In the genomic region with DNA sequence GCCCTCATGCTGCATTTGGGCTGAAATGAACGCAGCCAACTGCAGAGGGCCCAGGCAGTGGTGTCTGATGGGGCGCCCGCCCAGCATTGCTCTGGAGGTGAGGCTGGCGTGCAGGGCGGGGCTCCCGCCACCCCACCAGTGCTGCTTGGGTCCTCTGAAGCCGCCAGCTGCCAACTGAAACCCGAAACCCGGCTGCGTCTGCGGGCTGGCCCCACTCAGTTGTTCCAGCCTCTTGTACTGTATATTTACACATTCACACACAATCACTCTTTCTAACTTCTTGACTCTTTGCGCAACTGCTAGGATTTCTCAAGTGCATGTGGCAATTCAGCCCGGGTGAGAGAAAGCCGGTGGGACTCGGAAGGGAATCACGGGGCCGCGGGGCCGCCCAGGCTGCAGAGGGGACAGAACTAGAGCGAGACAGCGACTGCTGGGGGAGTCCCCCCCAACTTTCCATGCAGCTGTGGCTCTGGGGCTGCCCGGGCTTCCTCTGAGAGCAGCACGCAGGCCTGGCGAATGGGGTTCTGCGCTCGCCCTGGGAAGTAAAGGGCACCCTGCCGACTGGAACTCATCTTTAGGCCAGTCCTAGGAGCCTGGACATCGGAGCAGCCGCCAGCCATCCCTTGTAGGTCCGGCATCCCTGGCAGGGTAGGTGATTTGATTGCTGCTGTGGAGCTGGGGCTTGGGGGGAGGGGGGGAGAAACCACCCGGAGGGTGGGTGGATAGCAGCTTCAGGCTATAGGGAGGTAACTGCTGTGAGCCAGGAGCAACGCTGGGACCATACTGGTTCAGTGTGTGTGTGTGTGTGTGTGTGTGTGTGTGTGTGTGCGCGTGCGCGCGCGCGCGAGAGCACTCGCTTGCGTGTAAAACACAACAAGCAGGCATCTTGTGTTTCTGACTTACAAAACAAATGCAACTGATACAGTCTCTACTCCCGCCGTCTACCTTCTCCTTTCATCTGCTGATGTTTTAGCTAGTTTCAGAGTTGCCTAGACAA, we compare ENCODE assay signal across 8 mouse cellular contexts. TPM values are rescaled to one million over a fixed set of nuclear protein-coding genes. Genes with fewer than 3 reads are reported as not detected.
A peak's percentile ranks its signal among the peaks of the same experiment; 100 is the strongest.
DNase-seq lines count a peak whose midpoint lies in the region; ATAC-seq and TF ChIP-seq lines count a peak whose summit lies in the region.

A gene (plus strand): TSS at position 177 of the 997 bp plus-strand sequence.

- no peak for TF ChIP-seq CTCF in kidney, postnatal 0 days (IDR thresholded peaks at IDR 0.05; ENCODE audit: low read depth)

- peak within 1 kb of the TSS; percentile 58 for H3K9ac ChIP-seq in heart, embryonic 14.5 days (ENCODE audit: low read length)
- H3K9ac ChIP-seq in kidney, postnatal 0 days (ENCODE audit: low read depth, low read length), result peak within 1 kb of the TSS; percentile 61
- peak within 1 kb of the TSS; percentile 74 for H3K9ac ChIP-seq in neural tube, embryonic 13.5 days

- peaks cover 41% of the 10 kb centered on the region for H3K4me1 ChIP-seq in forebrain, embryonic 10.5 days
- peaks cover 2 to 4% of the 10 kb centered on the region in 2 experiments; a peak in 1 of 4 replicates for H3K4me1 ChIP-seq in heart, embryonic 14.5 days (ENCODE audit: control insufficient read depth in 2 of 2, insufficient read depth in 2 of 2, low read length in 2 of 2)
- no peaks in the 10 kb centered on the region; the same call in 1 of the 2 replicates for H3K4me1 ChIP-seq in kidney, postnatal 0 days (replicated peaks; ENCODE audit: insufficient read depth, low read length)
- peaks cover 27% of the 10 kb centered on the region for H3K4me1 ChIP-seq in neural tube, embryonic 13.5 days (replicated peaks)

- peaks cover 31% of the 10 kb centered on the region for H3K27me3 ChIP-seq in forebrain, embryonic 10.5 days (ENCODE audit: poor library complexity, severe bottlenecking)
- H3K27me3 ChIP-seq in heart, embryonic 14.5 days (ENCODE audit: control insufficient read depth, insufficient read depth, low read length), result no peaks in the 10 kb centered on the region
- H3K27me3 ChIP-seq in kidney, postnatal 0 days (ENCODE audit: insufficient read depth, low read length), result no peaks in the 10 kb centered on the region
- H3K27me3 ChIP-seq in neural tube, embryonic 13.5 days, result peaks cover 9% of the 10 kb centered on the region

- H3K27ac ChIP-seq in forebrain, embryonic 10.5 days, result peak within 1 kb of the TSS; percentile 89
- H3K27ac ChIP-seq in heart, embryonic 14.5 days (replicated peaks in 1 of 2; ENCODE audit: control insufficient read depth in 1 of 2, insufficient read depth in 1 of 2, low read depth in 2 of 2, low read length in 2 of 2), result peak within 1 kb of the TSS; percentile 4 to 59; a peak in 3 of 4 replicates
- H3K27ac ChIP-seq in kidney, postnatal 0 days, result peak within 1 kb of the TSS; percentile 67
- peak within 1 kb of the TSS; percentile 73 for H3K27ac ChIP-seq in neural tube, embryonic 13.5 days (replicated peaks)

- H3K4me2 ChIP-seq in heart, embryonic 14.5 days (ENCODE audit: low read length), result peak within 1 kb of the TSS; percentile 97
- peak within 1 kb of the TSS; percentile 91 for H3K4me2 ChIP-seq in kidney, postnatal 0 days (ENCODE audit: low read length)
- H3K4me2 ChIP-seq in neural tube, embryonic 13.5 days, result peak within 1 kb of the TSS; percentile 94

- H3K4me3 ChIP-seq in forebrain, embryonic 10.5 days, result peak within 1 kb of the TSS; percentile 72
- H3K4me3 ChIP-seq in heart, embryonic 14.5 days (ENCODE audit: control insufficient read depth in 1 of 2, insufficient read depth in 1 of 2, low read depth in 1 of 2, low read length in 2 of 2), result peak within 1 kb of the TSS; percentile 52 to 61
- H3K4me3 ChIP-seq in kidney, postnatal 0 days (replicated peaks; ENCODE audit: low read depth, low read length), result peak within 1 kb of the TSS; percentile 52
- H3K4me3 ChIP-seq in neural tube, embryonic 13.5 days, result peak within 1 kb of the TSS; percentile 53

- under 1% methylated on average over 38 of the region's 44 CpGs for WGBS in forebrain, embryonic 10.5 days
- WGBS in heart, embryonic 14.5 days, result under 1% methylated on average over 44 of the region's 44 CpGs
- WGBS in kidney, postnatal 0 days, result under 1% methylated on average over 44 of the region's 44 CpGs
- 1% methylated on average over 44 of the region's 44 CpGs for WGBS in neural tube, embryonic 13.5 days

- DNase-seq in layer of hippocampus, adult 11-12 months (ENCODE audit: low spot score), result peak; percentile 22
- no peak for DNase-seq in layer of hippocampus, adult 9-10 months (ENCODE audit: low spot score)
- peak; percentile 69 for DNase-seq in forebrain, embryonic 10.5 days (ENCODE audit: extremely low spot score, low spot score)
- peak; percentile 80 for DNase-seq in kidney, postnatal 0 days (ENCODE audit: low spot score)
- peak; percentile 87 to 93 for DNase-seq in lung, adult 18-20 months
- DNase-seq in testis, postnatal 10 days (ENCODE audit: low spot score), result peak; percentile 56

- peak; percentile 76 for ATAC-seq in heart, embryonic 14.5 days (ENCODE audit: insufficient number of reproducible peaks, insufficient read depth, low FRiP score, low read depth)
- ATAC-seq in kidney, postnatal 0 days (replicated peaks; ENCODE audit: low FRiP score, low read depth), result peak; percentile 86
- peak; percentile 90 for ATAC-seq in neural tube, embryonic 13.5 days (ENCODE audit: low read depth)

- no peaks in the 10 kb centered on the region for H3K36me3 ChIP-seq in forebrain, embryonic 10.5 days (replicated peaks)
- no peaks in the 10 kb centered on the region for H3K36me3 ChIP-seq in heart, embryonic 14.5 days (ENCODE audit: control insufficient read depth, insufficient read depth, low read length)
- no peaks in the 10 kb centered on the region for H3K36me3 ChIP-seq in kidney, postnatal 0 days (ENCODE audit: insufficient read depth, low read length)
- no peaks in the 10 kb centered on the region for H3K36me3 ChIP-seq in neural tube, embryonic 13.5 days

- H3K9me3 ChIP-seq in forebrain, embryonic 10.5 days, result no peaks in the 10 kb centered on the region
- H3K9me3 ChIP-seq in heart, embryonic 14.5 days (ENCODE audit: control insufficient read depth, low read length), result no peaks in the 10 kb centered on the region
- H3K9me3 ChIP-seq in kidney, postnatal 0 days (replicated peaks; ENCODE audit: low read length), result no peaks in the 10 kb centered on the region
- no peaks in the 10 kb centered on the region for H3K9me3 ChIP-seq in neural tube, embryonic 13.5 days

RNA-seq across cellular contexts. Expression of the gene that starts here (rescaled TPM):
- polyA plus RNA-seq in forebrain, embryonic 10.5 days (2016; fragmentation: Nextera tagmentation; extraction: Ambion mirVana), result 2.5 TPM in 2 replicates
- 14.7 and 15.4 TPM in 2 replicates for polyA plus RNA-seq in heart, embryonic 14.5 days (2014; fragmentation: Nextera tagmentation; extraction: Ambion mirVana)
- 99.9 and 110 TPM in 2 replicates for polyA plus RNA-seq in kidney, postnatal 0 days (2015; fragmentation: Nextera tagmentation; extraction: Ambion mirVana)
- 8.3 and 8.5 TPM in 2 replicates for polyA plus RNA-seq in neural tube, embryonic 13.5 days (2015; fragmentation: Nextera tagmentation; extraction: Ambion mirVana)

Comparison
In these comparisons a context has a peak if more than half of its experiments do, and no peak if none do; other contexts are left out.
1. H3K27ac ChIP-seq: peak in every context shown above with its lines; median percentile 89 in forebrain, embryonic 10.5 days; 73 in neural tube, embryonic 13.5 days; 67 in kidney, postnatal 0 days; 32 in heart, embryonic 14.5 days.